Mouse (Mus musculus): Measurements from ENCODE around the gene Ttbk2.

Gene Ttbk2

DNA sequence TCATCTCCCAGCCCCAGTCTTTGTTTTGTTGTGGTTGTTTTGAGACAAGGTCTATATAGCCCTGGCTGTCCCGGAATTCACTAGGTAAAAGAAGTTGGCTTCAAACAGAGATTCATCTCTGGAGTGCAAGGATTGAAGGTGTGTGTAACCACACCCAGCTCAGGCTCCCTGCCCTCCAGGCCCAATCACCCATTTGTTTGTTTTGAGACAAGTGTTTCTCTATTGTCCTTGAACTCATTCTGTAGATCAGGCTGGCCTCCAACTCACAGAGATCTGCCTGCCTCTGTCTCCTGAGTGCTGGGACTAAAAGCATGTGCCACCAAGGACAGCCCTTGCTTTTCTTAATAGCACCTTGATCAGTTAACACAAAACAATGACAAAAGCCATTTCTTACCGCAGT lies 102.4 kb downstream of the Ttbk2 start:
- DNase-seq (ENCODE audit: low spot score in 2 of 2) = no peak

DNA sequence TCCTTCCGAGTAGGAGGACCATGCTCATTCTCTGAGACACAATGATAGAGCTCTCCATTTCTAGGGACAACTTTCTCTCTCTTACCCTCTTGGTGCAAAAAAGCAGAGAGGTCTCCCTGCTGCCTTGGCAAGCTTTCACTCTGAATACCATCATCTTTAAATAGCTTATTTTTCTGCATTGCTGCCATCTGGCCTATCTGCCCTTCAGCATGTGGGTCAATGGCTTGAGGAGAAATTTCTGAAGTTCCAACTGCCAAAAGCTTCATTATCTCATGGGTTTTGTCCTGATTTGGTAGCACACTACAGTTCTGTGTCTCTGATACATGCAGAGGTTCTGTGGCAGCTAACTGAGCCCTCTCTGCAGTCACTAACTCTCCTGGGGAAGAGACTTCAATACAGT lies 104.9 kb downstream of the Ttbk2 start:
- DNase-seq (ENCODE audit: low spot score in 2 of 2) = no peak

DNA sequence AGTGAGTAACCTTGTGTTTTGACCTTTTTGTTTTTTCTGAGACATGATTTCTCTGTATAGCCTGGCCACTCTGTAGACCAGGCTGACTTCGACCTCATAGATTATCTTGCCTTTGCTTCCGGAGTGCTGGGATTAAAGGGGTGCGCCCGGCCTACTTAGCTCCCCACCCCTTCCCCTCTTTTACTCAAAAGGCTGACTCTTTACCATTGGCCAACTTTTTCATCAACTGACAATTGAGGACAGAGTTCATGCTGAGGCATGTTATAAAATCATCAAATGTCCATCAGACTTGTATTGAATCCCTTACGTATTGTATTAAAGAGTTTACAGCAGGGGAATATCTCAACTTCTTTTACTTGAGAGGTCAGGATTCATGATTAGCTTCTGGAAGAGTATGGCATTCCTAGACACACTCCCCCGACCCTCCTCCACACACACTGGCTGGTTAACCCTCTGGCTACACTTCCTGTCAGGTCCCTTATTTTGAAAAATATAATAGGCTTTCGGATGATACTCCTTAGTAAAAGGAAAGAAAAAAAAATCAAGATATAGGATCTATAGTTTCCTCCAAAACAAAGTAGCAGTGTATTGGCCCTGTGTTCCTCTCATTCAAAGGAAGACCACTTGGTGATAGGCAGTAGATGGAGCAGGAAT lies 118.4 kb downstream of the Ttbk2 start:
- DNase-seq (ENCODE audit: low spot score in 2 of 2) = no peak

DNA sequence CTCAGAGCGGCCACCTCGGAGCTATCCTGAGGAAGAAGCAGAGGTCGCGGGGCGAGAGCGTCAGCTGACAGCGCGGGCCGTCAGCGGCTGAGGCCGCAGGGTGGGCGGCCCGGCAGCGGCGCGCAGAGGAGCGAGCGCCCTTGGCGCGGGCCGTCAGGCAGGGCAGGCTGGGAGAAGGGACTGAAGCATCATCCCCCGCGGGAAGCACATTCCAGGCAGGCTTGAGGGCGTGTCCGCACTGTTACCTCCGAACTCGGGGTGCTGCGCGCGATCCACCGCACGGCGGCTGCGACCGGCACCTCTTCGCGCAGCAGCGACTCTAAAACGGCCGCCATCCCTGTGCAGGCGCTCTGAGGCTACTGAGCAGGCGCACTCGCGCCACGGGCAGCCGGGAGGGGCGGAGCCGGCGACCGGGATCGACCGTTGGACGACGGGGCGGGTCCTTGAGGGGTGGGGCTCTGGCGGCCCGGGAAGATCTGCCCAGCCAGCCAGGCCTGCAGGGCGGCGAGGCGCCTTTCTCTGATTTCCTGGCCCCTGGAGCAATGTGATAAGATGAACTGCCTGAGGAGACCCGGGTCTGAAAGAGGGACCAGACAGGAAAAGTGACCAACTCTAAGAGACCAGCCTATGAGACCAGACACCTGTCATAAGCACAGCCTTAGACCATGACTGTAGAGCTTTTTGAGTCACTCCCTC lies 119.1 kb downstream of the Ttbk2 start:
- DNase-seq (ENCODE audit: low spot score in 2 of 2) = peak; percentile 68 to 84

DNA sequence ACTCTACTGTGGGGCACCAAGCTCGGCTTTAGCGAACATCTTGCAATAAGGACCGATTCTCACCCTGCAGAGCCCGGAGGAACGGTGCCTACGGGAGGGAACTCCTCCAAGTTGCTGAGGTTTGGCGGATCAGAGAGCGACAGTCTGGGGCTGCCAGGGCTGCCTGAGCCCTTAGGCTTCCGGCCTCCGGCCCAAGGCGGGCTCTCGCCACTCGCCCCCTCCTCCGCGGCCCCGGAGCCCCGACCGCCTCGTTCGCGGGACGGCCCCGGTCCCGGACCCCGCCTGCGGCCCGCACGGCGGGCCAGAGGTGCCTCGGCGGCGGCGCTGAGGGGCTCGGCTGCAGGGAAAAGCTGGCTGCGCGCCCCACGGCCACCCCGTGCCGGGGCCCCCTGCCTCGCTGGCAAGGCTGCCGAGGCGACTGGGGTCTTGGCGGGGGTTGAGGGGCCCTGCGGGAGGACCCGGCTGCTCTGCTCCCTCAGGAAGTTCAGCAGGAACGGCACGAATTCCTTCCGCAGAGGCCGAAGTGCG lies 119.7 kb downstream of the Ttbk2 start:
- no peak for DNase-seq (ENCODE audit: low spot score in 2 of 2)

DNA sequence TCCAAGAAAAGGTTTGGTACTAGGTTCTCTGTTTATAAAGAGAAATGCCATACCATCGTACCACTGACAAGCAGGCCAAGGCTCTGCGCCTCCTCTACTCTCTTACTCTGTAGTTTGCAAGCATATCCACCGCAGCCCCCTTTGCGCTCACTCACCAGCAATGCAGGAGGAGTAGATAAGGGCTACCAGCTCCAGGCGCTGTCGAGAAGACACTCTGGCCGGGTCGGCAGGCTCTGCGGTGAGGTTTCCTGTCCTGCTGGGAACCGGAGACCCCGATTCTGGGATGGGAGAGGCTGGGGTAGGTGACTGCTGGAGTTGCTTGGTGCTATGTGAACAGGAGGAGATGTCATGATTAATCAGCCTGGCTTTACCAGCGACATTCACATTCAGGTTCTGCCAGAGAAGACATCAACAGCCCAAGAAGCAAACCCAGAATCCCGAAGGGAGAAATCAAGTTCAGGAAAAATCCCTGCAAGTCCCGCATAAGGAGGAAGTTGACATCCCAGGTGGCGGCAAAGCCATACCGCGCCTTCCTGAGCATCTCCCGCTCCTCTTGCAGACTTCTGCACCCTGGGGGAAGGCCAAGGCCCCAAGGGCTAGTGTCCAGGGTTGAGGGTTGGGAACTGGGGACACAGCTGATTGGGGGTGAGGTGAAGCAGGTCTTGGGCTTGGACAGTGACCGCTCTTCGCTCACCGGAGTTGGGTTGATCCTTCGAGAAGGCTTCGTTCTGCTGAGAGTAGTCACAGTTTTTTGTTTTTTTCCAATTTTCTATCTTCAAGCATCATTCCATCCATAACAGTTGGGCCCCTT lies 120.4 kb downstream of the Ttbk2 start:
- DNase-seq (ENCODE audit: low spot score in 2 of 2) = no peak

DNA sequence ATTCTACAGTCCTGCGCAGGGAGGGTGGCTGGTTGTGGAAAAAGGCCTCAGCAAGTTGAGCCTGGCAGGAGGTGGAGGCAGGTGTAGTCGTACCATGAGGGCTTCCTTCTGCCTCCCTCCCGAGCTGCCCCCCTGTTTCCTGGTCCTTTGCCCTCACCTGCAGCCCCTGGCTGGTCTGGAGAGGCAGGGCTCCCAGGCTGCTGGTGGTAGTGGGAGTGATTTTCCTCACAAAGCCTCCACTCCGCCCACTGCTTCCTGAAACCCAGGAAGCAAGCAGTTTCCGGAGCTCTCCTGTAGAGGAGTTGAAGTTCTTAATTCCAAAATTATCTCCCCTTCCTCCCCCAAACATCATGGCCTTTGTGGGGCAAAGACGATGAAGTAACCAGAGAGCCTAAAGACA lies 126.2 kb downstream of the Ttbk2 start:
- no peak for DNase-seq (ENCODE audit: low spot score in 2 of 2)

DNA sequence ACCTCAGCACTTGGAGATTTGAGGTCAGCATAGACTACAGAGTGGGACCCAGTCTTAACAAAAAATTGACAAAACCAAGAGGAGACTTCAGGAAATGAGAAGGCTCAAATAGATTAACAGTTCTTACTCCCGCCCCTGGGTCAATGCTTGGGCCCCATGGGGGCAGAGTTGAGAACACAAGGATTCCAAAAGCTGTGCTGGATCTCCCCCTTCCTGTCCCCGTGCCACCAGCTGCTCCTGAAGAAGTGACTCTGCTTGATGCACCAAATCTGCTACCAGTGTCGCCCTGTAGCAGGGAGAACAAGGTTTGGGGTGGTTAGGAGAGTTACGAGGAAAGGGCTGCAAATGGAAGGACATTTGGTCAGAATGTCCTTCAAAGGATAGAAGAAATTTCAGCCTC lies 126.8 kb downstream of the Ttbk2 start:
- DNase-seq (ENCODE audit: low spot score in 2 of 2) = no peak

DNA sequence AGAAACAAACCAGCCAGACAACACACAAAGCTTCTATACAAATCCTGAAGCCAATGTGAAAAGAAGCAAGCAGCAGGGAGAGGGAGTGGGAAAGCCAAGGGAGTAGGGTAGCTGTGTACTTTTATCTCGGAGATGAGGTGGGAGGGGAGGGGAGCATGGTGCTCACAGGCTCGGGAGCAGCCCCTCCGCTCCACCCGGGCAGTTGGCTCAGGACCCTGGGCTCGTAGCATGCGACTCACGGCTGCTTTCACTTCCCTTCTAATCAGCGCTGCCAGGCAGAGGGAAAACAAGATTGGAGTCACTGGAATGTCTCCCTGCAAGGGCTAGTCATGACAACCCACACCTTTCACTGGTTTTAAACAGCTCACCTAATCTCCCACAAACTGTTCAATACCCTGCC lies 127.9 kb downstream of the Ttbk2 start:
- no peak for DNase-seq (ENCODE audit: low spot score in 2 of 2)

DNA sequence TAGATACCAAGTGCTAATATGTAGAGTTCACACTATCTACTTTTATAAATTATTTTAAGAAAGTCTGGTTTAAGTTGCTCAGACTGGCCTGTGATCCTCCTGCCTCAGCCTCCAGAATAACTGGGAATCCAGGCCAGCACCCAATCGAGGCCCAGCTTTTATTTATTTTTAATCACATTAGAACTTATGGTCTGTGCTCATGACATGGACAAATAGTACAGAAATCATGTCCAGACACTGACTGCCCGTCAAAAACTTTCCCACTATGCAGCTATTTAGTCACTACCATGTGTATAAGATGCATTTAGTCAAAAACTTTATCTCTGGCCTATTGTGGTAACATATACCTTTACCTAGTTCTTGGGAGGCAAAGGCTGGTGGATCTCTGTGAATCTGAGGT lies 128.5 kb downstream of the Ttbk2 start:
- no peak for DNase-seq (ENCODE audit: low spot score in 2 of 2)

DNA sequence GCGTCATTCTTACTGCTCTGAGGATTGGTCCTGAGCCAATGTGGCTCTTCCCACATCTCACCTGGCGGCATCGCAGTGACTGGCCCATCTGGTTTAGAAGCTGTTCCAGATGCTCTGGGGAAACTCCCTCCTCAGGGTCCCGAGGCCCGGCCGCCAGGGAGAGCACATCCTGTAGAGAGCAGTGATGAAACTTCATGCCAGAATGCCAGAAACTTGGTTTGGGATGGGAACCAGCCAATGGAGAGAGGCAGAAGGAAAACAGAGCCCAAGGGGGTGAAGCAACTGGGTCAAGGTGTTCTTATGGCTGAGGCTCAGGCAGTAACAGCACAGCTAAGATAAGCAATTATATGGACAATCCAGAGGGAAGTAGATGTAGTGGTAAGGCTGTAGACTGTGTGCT lies 129.6 kb downstream of the Ttbk2 start:
- no peak for DNase-seq (ENCODE audit: low spot score in 2 of 2)

DNA sequence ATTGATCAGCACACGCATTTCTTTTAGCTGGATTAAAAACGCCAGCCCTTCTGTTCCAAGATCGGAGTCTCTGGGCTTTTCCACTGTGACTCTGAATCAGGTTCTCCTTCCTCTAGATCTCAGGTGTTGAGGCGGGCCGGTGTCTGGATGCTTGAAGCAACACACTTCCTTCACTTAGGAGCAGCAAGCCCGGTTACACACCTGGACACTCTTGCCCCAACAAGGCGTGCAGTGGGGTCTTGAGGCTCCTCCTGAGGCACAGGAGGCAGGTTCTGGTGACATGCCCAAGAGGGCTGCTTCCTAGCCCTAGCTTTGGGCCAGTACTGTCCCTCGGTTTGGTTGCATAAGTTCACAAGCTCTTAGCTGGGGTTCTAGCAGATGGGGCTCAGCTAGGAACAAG lies 131.9 kb downstream of the Ttbk2 start:
- no peak for DNase-seq (ENCODE audit: low spot score in 2 of 2)

DNA sequence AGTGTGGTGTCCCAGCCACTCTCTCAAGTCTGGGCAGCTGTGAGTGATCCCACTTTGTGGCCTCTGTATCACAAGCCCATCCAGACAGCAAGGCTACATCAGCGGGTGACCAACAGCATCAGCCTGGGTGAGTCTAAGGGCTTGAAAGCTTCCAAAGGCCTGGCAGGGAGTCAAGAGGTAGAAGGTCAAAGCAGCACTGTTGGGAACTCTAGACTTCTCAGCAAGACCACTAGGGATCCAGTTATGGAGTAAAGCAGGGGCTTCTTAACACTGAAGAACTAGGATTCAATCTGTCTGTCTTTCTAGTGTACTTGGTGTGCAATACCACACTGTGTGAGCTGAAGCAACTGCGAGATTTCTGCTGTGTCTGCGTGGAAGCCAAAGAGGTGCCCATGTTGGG lies 137.0 kb downstream of the Ttbk2 start:
- DNase-seq (ENCODE audit: low spot score in 2 of 2) = no peak

DNA sequence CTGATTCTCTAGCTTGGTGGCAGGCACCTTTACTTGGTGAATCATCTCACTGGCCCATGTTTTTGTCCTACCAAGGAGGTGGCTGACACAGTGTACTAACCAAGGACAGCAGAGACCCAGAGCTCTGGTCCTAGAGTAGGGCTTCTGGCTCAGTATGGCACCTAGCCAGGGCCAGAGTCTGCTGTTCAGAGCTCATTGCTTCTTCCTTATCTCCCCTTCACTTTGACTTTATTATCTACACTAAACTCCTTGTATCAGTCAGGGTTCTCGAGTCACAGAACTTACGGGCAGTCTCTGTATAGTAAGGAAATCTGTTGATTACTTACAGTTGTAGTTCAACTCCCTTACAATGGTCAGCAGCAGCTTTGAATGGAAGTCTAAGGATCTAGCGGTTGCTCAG lies 139.5 kb downstream of the Ttbk2 start:
- DNase-seq (ENCODE audit: low spot score in 2 of 2) = no peak

DNA sequence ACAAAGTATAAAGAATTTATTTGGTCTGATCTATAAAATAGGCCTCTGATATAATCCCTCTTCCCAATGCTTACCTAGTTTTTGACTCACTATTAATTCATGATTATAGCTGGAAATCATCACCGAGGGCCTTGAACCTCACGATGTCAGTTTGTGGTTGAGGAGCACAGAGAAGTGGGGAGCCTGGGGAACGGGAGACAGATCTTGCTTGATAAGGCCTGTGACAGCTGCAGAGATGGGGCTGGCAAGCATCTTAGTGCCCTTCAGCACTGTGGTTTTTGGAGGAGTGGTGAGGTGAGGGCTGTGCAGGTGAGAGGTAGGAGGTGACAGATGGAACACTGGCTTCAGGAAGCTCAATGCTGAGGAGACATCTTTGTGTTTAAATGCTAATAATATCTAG lies 140.2 kb downstream of the Ttbk2 start:
- no peak for DNase-seq (ENCODE audit: low spot score in 2 of 2)

DNA sequence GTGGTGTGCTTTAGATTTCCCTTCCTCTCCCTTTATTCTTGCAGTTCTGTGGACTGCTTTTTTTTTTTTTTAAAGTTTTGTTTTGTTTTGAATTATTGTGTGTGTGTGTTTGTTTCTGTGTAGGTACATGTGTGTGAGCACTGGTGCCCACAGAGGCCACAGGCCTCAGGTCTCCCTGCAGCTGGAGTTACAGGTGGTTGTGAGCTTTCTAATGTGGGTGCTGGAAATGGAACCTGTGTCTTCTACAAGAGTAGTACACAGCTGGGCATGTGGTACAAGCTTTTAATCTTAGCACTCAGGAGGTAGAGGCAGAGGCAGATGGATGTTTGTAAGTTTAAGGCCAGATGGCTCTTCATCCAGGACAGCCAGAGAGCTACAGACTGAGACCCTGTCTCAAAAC lies 143.4 kb downstream of the Ttbk2 start:
- DNase-seq (ENCODE audit: low spot score in 2 of 2) = no peak

DNA sequence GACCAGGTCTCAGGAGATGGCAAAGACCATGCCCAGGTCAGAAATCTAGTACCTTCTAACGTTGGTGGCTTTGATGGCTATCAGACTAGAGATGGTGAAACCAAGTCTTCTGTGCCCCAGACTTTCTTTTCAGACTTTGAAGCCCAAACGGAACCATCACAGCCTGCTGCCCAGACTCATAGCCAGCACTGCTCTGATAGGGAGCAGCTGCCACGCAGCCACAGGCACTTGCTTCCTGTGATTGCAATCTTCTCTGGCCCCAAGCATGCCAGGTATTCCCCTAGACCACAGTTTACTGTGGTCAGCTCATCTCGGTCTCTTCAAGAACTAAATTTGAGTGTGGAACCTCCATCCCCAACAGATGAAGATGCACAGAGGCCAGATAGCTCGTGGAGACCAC lies 147.7 kb downstream of the Ttbk2 start:
- DNase-seq (ENCODE audit: low spot score in 2 of 2) = no peak

DNA sequence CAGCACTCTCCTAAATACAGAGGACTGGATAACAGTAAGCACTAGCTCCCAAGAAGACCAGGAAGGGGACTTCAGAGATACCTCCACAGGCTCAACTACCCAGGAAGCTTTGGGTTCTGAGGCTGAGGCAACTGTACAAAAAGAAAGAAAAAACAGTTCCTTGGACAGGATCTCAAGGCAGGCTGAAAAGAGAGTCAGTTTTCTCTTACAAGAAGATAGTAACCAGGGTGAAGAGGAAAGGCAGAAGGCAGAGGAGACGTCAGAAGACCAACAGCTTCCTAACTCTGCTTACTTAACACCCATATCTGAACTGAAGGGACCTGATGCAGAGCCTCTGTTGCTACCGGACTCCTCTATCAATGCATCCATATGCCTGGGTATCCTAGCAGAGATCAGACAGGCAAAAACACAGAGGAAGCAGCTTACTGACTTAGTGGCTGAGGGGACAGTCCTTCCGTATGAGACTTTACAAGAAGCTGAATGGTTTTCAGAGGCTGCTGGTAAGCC lies 150.0 kb downstream of the Ttbk2 start:
- no peak for DNase-seq (ENCODE audit: low spot score in 2 of 2)

DNA sequence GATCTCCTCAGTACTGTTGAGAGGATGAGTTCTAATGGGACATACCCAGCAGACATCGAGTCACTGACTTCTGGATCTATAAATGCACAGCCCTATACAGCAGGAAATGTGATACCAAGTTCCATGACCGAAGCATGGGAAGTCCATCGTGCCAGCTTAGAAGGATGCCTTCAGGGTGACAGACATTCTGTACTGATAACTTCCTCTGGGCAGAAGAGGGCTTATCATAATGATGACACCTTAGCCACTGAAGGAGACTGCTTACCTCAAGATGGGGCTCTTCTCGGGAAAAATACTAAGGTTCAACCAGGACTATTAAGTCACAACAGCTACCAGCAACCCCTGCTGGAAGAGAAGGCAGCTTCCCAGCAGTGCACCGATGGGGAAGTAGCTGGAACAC lies 152.6 kb downstream of the Ttbk2 start:
- no peak for DNase-seq (ENCODE audit: low spot score in 2 of 2)

Measured in frontal cortex, postnatal 14 days (tissue).